Mouse (Mus musculus): ENCODE measurements around the gene Olfr1034. TPM values are rescaled to one million over a fixed set of nuclear protein-coding genes. Genes with fewer than 3 reads are reported as not detected.
"Not testable (repeated sequence)": the region's sequence is repeated elsewhere in the genome, so short reads cannot be mapped to it uniquely, and the experiment has no call there.

The Olfr1034 gene
- polyA plus RNA-seq (2012; rRNA removed): 0.06 and 0.11 TPM in 2 replicates

DNA sequence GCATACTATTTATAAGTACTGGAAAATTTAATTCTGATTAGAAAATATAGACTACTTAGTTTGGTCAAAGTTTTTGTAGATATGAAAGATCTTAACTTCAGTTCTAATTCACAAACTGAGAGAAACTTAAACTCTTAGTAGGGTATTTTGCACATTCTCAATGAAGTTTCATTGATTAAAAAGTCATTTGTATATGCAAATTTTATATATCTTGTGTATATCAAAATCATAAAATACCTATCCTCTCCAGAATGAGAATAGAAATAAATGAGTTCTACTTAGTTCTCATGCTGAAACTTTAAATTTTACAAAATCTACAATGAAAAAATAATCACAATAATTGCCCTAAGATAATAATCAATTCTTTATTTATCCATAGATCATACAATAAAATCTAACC lies at the start of gene Olfr1034:
TSS of gene Olfr1034 (plus strand) at position 301 of the 400 bp plus-strand sequence.
- H3K36me3 ChIP-seq (ENCODE audit: control insufficient read depth, insufficient read depth, low read length): no peaks in the 10 kb centered on the region
- no peak for DNase-seq (ENCODE audit: low read depth in 1 of 2, low spot score in 2 of 2)
- no peaks in the 10 kb centered on the region for H3K4me1 ChIP-seq (ENCODE audit: control insufficient read depth, insufficient read depth, insufficient read length)
- TF ChIP-seq CTCF (IDR thresholded peaks at IDR 0.05; ENCODE audit: extremely low read depth, insufficient read depth, insufficient read length, insufficient replicate concordance): no peak
- TF ChIP-seq POLR2A (IDR thresholded peaks at IDR 0.05; ENCODE audit: low read depth, low read length): no peak
- no peak within 1 kb of the TSS for H3K27ac ChIP-seq (ENCODE audit: insufficient read depth, low read length)
- H3K4me3 ChIP-seq (ENCODE audit: extremely low read depth, insufficient read depth, insufficient read length): no peak within 1 kb of the TSS
- no peaks in the 10 kb centered on the region for H3K27me3 ChIP-seq (ENCODE audit: control insufficient read depth, insufficient read depth, low read length)

DNA sequence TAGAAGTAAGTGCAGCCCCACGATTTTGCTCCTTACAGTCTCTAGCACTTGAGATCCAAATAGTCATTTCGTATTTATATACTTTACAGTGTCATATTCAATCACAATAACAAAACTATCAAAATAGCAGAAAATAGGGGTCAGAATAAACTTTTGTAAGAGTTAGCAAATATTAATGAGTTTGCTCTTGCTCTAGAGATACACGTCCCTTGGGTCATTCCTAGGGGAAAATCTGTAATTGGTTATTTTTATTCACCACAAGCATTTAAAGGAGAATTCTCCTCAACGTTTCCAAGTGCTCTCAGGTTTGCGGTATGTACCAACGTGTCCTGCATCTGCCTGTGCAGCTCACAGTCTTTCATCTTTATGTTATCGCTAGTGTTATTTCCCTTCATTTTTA lies 40.4 kb upstream of the Olfr1034 start, which contains the start of gene Olfr1032:
TSS of gene Olfr1032 (plus strand) at position 301 of the 400 bp plus-strand sequence.
- Histone ChIP-seq H3K4me1 (ENCODE audit: control insufficient read depth, insufficient read depth, insufficient read length) (no peaks in the 10 kb centered on the region), H3K36me3 (ENCODE audit: control insufficient read depth, insufficient read depth, low read length) (no peaks in the 10 kb centered on the region), H3K27me3 (ENCODE audit: control insufficient read depth, insufficient read depth, low read length) (no peaks in the 10 kb centered on the region), H3K27ac (ENCODE audit: insufficient read depth, low read length) (no peak within 1 kb of the TSS), H3K4me3 (ENCODE audit: extremely low read depth, insufficient read depth, insufficient read length) (no peak within 1 kb of the TSS)
- WGBS: 83% methylated on average over 7 of the region's 7 CpGs
- TF ChIP-seq CTCF (IDR thresholded peaks at IDR 0.05; ENCODE audit: extremely low read depth, insufficient read depth, insufficient read length, insufficient replicate concordance) (no peak), POLR2A (IDR thresholded peaks at IDR 0.05; ENCODE audit: low read depth, low read length) (no peak)
- DNase-seq (ENCODE audit: low read depth in 1 of 2, low spot score in 2 of 2): no peak

DNA sequence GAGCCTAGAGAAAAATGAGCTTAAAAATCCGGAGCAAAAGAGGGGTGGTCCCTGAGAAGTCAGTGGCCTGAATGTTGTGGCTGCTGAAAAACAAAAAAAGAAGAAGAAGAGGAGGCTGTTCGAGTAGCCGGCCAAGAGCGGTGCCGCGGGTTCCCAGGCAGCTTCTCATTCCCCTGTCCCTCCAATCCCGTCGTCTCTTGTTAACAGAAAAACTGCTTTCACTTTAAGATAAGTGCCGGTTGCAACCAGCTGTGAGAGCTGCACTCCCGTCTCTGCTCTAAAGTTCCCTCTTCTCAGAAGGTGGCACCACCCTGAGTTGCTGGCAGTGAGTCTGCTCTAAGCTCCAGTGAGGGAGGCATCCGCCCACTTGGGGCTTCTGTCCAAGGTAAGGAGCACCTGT lies 25.3 kb upstream of the Olfr1034 start, which contains the start of gene Olfr1033:
TSS of gene Olfr1033 (plus strand) at position 228 of the 400 bp plus-strand sequence.
- H3K4me3 ChIP-seq (ENCODE audit: extremely low read depth, insufficient read depth, insufficient read length); H3K4me1 ChIP-seq (ENCODE audit: control insufficient read depth, insufficient read depth, insufficient read length); H3K36me3 ChIP-seq (ENCODE audit: control insufficient read depth, insufficient read depth, low read length); H3K27me3 ChIP-seq (ENCODE audit: control insufficient read depth, insufficient read depth, low read length); H3K27ac ChIP-seq (ENCODE audit: insufficient read depth, low read length); DNase-seq (ENCODE audit: low read depth in 1 of 2, low spot score in 2 of 2): not testable (repeated sequence)
- 3% methylated on average over 11 of the region's 11 CpGs for whole genome bisulfite sequencing

DNA sequence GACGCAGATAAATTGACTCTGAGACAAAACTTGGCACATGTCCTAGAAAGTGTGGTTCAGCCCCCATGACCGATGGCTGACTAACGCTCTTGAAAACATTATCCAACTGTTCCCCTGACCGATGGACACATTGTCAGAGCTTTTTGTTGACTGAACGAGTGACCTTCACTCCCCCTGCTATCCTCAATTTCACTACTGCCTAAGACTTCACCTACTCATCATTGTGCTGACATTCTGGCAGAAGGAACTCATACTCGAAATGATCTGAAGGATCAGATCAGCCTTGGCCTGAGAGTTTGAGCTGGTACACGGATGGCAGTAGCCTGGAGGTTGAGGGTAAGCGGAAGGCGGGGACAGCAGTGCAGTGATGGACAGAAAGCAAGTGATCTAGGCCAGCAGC lies 24.1 kb upstream of the Olfr1034 start:
- not testable (repeated sequence) for H3K36me3 ChIP-seq (ENCODE audit: control insufficient read depth, insufficient read depth, low read length); H3K27ac ChIP-seq (ENCODE audit: insufficient read depth, low read length); H3K4me3 ChIP-seq (ENCODE audit: extremely low read depth, insufficient read depth, insufficient read length); DNase-seq (ENCODE audit: low read depth in 1 of 2, low spot score in 2 of 2); H3K4me1 ChIP-seq (ENCODE audit: control insufficient read depth, insufficient read depth, insufficient read length); H3K27me3 ChIP-seq (ENCODE audit: control insufficient read depth, insufficient read depth, low read length)
- 65% methylated on average over 6 of the region's 9 CpGs for WGBS

DNA sequence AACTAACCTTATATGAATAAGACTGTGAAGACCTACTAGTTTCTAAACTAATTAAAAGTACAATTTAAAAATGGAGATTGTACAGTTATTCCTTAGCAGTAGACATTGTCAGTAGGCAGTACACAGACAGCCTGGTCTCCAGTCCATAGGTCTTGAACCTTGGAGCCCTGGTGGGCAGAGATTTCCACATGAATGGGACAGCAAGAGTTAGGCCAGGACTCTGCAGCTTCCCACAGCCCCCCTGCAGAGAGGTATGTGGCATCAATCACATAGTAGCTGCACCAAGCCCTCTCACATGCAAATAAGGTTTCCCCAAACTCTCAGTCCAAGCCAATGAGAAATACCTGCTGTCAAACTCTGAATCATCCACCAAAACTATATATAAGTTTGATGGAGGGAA lies 5.1 kb downstream of the Olfr1034 start:
- H3K27me3 ChIP-seq (ENCODE audit: control insufficient read depth, insufficient read depth, low read length); H3K4me1 ChIP-seq (ENCODE audit: control insufficient read depth, insufficient read depth, insufficient read length); DNase-seq (ENCODE audit: low read depth in 1 of 2, low spot score in 2 of 2); H3K4me3 ChIP-seq (ENCODE audit: extremely low read depth, insufficient read depth, insufficient read length); H3K36me3 ChIP-seq (ENCODE audit: control insufficient read depth, insufficient read depth, low read length); H3K27ac ChIP-seq (ENCODE audit: insufficient read depth, low read length): not testable (repeated sequence)

DNA sequence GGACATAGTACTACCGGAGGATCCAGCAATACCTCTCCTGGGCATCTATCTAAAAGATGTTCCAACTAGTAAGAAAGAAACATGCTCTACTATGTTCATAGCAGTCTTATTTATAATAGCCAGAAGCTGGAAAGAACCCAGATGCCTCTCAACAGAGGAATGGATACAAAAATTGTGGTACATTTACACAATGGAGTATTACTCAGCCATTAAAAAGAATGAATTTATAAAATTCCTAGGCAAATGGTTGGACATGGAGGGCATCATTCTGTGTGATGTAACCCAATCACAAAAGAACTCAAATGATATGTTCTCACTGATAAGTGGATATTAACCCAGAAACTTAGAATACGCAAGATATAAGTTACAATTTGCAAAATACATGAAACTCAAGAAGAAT lies 18.1 kb downstream of the Olfr1034 start:
- not testable (repeated sequence) for H3K27ac ChIP-seq (ENCODE audit: insufficient read depth, low read length); H3K4me3 ChIP-seq (ENCODE audit: extremely low read depth, insufficient read depth, insufficient read length); H3K4me1 ChIP-seq (ENCODE audit: control insufficient read depth, insufficient read depth, insufficient read length); DNase-seq (ENCODE audit: low read depth in 1 of 2, low spot score in 2 of 2); H3K27me3 ChIP-seq (ENCODE audit: control insufficient read depth, insufficient read depth, low read length); H3K36me3 ChIP-seq (ENCODE audit: control insufficient read depth, insufficient read depth, low read length)
- 89% methylated on average over 2 of the region's 2 CpGs for WGBS

DNA sequence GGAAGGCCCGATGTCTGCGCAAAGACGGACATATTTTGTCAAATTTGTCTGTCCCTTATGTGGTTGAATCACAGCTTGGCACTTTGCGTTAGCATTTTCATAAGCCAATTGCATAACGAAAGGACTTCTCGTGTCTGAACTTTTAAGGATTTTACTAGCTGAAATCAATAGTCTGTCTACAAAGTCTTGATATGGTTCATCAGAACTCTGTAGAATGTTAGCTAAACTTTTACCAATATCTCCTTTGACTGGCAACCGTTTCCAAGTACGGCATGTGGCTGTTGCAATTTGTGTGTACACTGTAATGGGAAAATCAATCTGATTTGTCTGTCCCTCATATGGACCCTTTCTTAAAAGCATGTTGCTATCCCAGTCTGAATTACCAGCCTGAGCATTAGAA lies 24.5 kb downstream of the Olfr1034 start:
- no peak for TF ChIP-seq POLR2A (IDR thresholded peaks at IDR 0.05; ENCODE audit: low read depth, low read length)
- TF ChIP-seq CTCF (IDR thresholded peaks at IDR 0.05; ENCODE audit: extremely low read depth, insufficient read depth, insufficient read length, insufficient replicate concordance): no peak
- no peaks in the 10 kb centered on the region for H3K27me3 ChIP-seq (ENCODE audit: control insufficient read depth, insufficient read depth, low read length)
- DNase-seq (ENCODE audit: low read depth in 1 of 2, low spot score in 2 of 2): no peak
- no peak overlapping the region for H3K27ac ChIP-seq (ENCODE audit: insufficient read depth, low read length)
- H3K36me3 ChIP-seq (ENCODE audit: control insufficient read depth, insufficient read depth, low read length): no peaks in the 10 kb centered on the region
- no peak overlapping the region for H3K4me3 ChIP-seq (ENCODE audit: extremely low read depth, insufficient read depth, insufficient read length)
- whole genome bisulfite sequencing: 97% methylated on average over 8 of the region's 8 CpGs
- no peaks in the 10 kb centered on the region for H3K4me1 ChIP-seq (ENCODE audit: control insufficient read depth, insufficient read depth, insufficient read length)

DNA sequence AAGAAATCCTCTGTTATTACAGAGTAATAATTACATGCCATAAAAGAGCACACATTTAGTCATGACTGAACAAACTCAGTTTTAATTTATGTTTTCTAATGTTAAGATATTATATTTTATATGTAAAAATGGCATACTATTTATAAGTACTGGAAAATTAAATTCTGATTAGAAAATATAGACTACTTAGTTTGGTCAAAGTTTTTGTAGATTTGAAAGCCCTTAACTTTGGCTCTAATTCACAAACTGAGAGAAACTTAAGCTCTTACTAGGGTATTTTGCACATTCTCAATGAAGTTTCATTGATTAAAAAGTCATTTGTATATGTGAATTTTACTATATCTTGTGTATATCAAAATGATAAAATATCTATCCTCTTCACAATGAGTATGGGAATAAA lies 28.0 kb downstream of the Olfr1034 start, which contains the start of gene Olfr1036:
TSS of gene Olfr1036 (plus strand) at position 301 of the 400 bp plus-strand sequence.
- not testable (repeated sequence) for H3K27ac ChIP-seq (ENCODE audit: insufficient read depth, low read length); H3K4me3 ChIP-seq (ENCODE audit: extremely low read depth, insufficient read depth, insufficient read length); H3K27me3 ChIP-seq (ENCODE audit: control insufficient read depth, insufficient read depth, low read length); H3K4me1 ChIP-seq (ENCODE audit: control insufficient read depth, insufficient read depth, insufficient read length); DNase-seq (ENCODE audit: low read depth in 1 of 2, low spot score in 2 of 2); H3K36me3 ChIP-seq (ENCODE audit: control insufficient read depth, insufficient read depth, low read length)

DNA sequence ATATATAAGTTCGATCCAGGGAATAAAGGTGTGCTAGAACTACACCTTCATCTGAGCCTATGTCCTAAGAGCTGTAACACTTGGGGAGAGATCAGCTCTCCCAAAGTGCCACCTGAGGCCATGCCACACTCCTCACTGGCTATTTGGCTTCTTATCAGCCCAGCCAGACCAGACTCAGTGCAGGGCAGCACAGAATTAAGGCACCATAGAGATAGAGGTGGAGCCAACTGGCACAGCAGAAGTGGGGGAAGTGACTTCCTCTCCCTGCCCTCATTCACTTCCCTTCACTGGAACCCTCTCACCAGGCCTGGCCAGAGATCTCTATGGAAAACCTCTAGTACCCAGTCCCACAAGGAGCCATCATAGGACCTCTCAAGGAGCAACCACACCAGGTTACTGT lies 34.8 kb downstream of the Olfr1034 start:
- not testable (repeated sequence) for DNase-seq (ENCODE audit: low read depth in 1 of 2, low spot score in 2 of 2); H3K27me3 ChIP-seq (ENCODE audit: control insufficient read depth, insufficient read depth, low read length); H3K36me3 ChIP-seq (ENCODE audit: control insufficient read depth, insufficient read depth, low read length); H3K27ac ChIP-seq (ENCODE audit: insufficient read depth, low read length); H3K4me1 ChIP-seq (ENCODE audit: control insufficient read depth, insufficient read depth, insufficient read length); H3K4me3 ChIP-seq (ENCODE audit: extremely low read depth, insufficient read depth, insufficient read length)
- WGBS: 86% methylated on average over 1 of the region's 1 CpGs

Data from spleen, adult 2 months (tissue).